Mouse (Mus musculus) T-helper 17 cell (primary cell): ENCODE results near the gene Vps11.
"Not testable (repeated sequence)": the region's sequence is repeated elsewhere in the genome, so short reads cannot be mapped to it uniquely, and the experiment has no call there.

ENCODE experiments used
- in situ Hi-C, 2 experiments: fragments of 300-600 bp; cut with MboI, MseI; formaldehyde crosslinking; loops; 1 replicate in 1 of 2; 2 replicates in 1 of 2; pipeline ENCODE4 v1.15.1; 2025; ENCODE audit warnings: high pct_unique_total_duplicates in 2 of 2

The Vps11 gene

GRCm38 (mm10) chr9:44378153-44378730, 16.8 kb upstream of the Vps11 start:
- in situ Hi-C loops: no loop called here

- in situ Hi-C loops: not testable (repeated sequence)
These were observed 15.9 kb upstream of the Vps11 start for GRCm38 (mm10) chr9:44377335-44377734.

GRCm38 (mm10) chr9:44376141-44376540, 14.7 kb upstream of the Vps11 start:
- in situ Hi-C loops: no loop called here

GRCm38 (mm10) chr9:44373386-44373785, 11.9 kb upstream of the Vps11 start:
- in situ Hi-C loops: no loop called here

- in situ Hi-C loops: no loop called here
These were observed 3.0 kb upstream of the Vps11 start for GRCm38 (mm10) chr9:44364480-44364879.

GRCm38 (mm10) chr9:44361931-44362330, 461 bp upstream of the Vps11 start:
- in situ Hi-C loops: not testable (repeated sequence)

- in situ Hi-C loops: loop anchor here in 1 of 2 experiments (5.0 to 10.0 kb wide), 2 partner anchors 115 to 232 kb away; partner anchors contain the start of gene Ccdc153
These were observed 4.3 kb downstream of the Vps11 start for GRCm38 (mm10) chr9:44357207-44357606.

- in situ Hi-C loops: loop anchor here in 1 of 2 experiments (10.0 kb wide), 1 partner anchor 228 kb away; no protein-coding TSS in a partner anchor
These were observed 8.3 kb downstream of the Vps11 start for GRCm38 (mm10) chr9:44353142-44353541.

- in situ Hi-C loops: loop anchor here in 1 of 2 experiments (10.0 kb wide), 1 partner anchor 228 kb away; no protein-coding TSS in a partner anchor
These were observed 9.1 kb downstream of the Vps11 start for GRCm38 (mm10) chr9:44352337-44352736.

- in situ Hi-C loops: loop anchor here in 1 of 2 experiments (10.0 kb wide), 1 partner anchor 227 kb away; no protein-coding TSS in a partner anchor
These were observed 10.1 kb downstream of the Vps11 start for GRCm38 (mm10) chr9:44351396-44351795.

- in situ Hi-C loops: no loop called here
These were observed 12.9 kb downstream of the Vps11 start for GRCm38 (mm10) chr9:44348546-44348945.

GRCm38 (mm10) chr9:44347621-44348020, 13.8 kb downstream of the Vps11 start:
- in situ Hi-C loops: no loop called here

- in situ Hi-C loops: no loop called here
These were observed 14.3 kb downstream of the Vps11 start for GRCm38 (mm10) chr9:44347166-44347565.

- in situ Hi-C loops: no loop called here
These were observed 15.7 kb downstream of the Vps11 start for GRCm38 (mm10) chr9:44345570-44346433.

- in situ Hi-C loops: loop anchor here (5.0 kb wide), 1 partner anchor 53 kb away; the partner anchor contains the start of gene Slc37a4 (in 2 of the 2)
These were observed 17.6 kb downstream of the Vps11 start, which contains the start of gene Hmbs for GRCm38 (mm10) chr9:44343781-44344421. Gene Hmbs (minus strand): TSS chr9:44344228.

GRCm38 (mm10) chr9:44343290-44343689, 18.2 kb downstream of the Vps11 start:
- in situ Hi-C loops: loop anchor here (5.0 kb wide), 1 partner anchor 54 kb away; the partner anchor contains the start of gene Slc37a4 (in 2 of the 2)

GRCm38 (mm10) chr9:44342605-44343004, 18.9 kb downstream of the Vps11 start:
- in situ Hi-C loops: loop anchor here (5.0 kb wide), 1 partner anchor 55 kb away; the partner anchor contains the start of gene Slc37a4 (in 2 of the 2)

- in situ Hi-C loops: loop anchor here (5.0 kb wide), 1 partner anchor 55 kb away; the partner anchor contains the start of gene Slc37a4 (in 2 of the 2)
These were observed 19.3 kb downstream of the Vps11 start for GRCm38 (mm10) chr9:44342173-44342572.

GRCm38 (mm10) chr9:44341487-44341886, 20.0 kb downstream of the Vps11 start:
- in situ Hi-C loops: loop anchor here (5.0 kb wide), 1 partner anchor 56 kb away; the partner anchor contains the start of gene Slc37a4 (in 2 of the 2)

GRCm38 (mm10) chr9:44338574-44338973, 22.9 kb downstream of the Vps11 start:
- in situ Hi-C loops: loop anchor here in 1 of 2 experiments (5.0 kb wide), 1 partner anchor 101 kb away; no protein-coding TSS in a partner anchor
